Mouse (Mus musculus): ENCODE data around the gene Acot2. TPM values are rescaled to one million over a fixed set of nuclear protein-coding genes. Genes with fewer than 3 reads are reported as not detected.
"Not testable (repeated sequence)": the region's sequence is repeated elsewhere in the genome, so short reads cannot be mapped to it uniquely, and the experiment has no call there.

Acot2 gene
- 10 to 100 TPM; 22.0 to 26.7 TPM for total RNA-seq (2021)
- long read RNA-seq, experiment 1, transcript Acot2-201 (3 exons, 2,196 nt): major isoform, 29 of 32 reads
- long read RNA-seq, experiment 1, partial matches to known transcripts: 3 of 32 reads
- long read RNA-seq, experiment 1, other reads (novel, unspliced or antisense): 0 of 32 reads
- long read RNA-seq, experiment 2, transcript Acot2-201 (3 exons, 2,196 nt): major isoform, 5 of 6 reads
- long read RNA-seq, experiment 2, partial matches to known transcripts: 0 of 6 reads
- long read RNA-seq, experiment 2, other reads (novel, unspliced or antisense): 1 of 6 reads

- DNase-seq: peak; percentile 79 to 81
Measured at GRCm38 (mm10) chr12:83987583-83988441, at the start of gene Acot2. TSS of gene Acot2 (plus strand) at chr12:83987861.

GRCm38 (mm10) chr12:83938592-83938991 is 49.1 kb upstream of the Acot2 start:
- DNase-seq: not testable (repeated sequence)

- DNase-seq: no peak
Measured at GRCm38 (mm10) chr12:83939332-83939731, 48.3 kb upstream of the Acot2 start.

GRCm38 (mm10) chr12:83940031-83940430 is 47.6 kb upstream of the Acot2 start:
- no peak for DNase-seq

GRCm38 (mm10) chr12:83941938-83942337 is 45.7 kb upstream of the Acot2 start:
- DNase-seq: no peak

- no peak for DNase-seq
Measured at GRCm38 (mm10) chr12:83947260-83947811, 40.3 kb upstream of the Acot2 start.

GRCm38 (mm10) chr12:83949043-83949442 is 38.6 kb upstream of the Acot2 start:
- DNase-seq: no peak

- DNase-seq: no peak
Measured at GRCm38 (mm10) chr12:83949776-83950492, 37.7 kb upstream of the Acot2 start.

- DNase-seq: peak; percentile 92 to 93
Measured at GRCm38 (mm10) chr12:83950493-83950839, 37.2 kb upstream of the Acot2 start, which contains the start of gene Riox1. TSS of gene Riox1 (plus strand) at chr12:83950608.

GRCm38 (mm10) chr12:83950840-83951701 is 36.6 kb upstream of the Acot2 start:
- DNase-seq: peak; percentile 54 to 56

GRCm38 (mm10) chr12:83951711-83952575 is 35.7 kb upstream of the Acot2 start:
- no peak for DNase-seq

GRCm38 (mm10) chr12:83958278-83958677 is 29.4 kb upstream of the Acot2 start:
- no peak for DNase-seq

GRCm38 (mm10) chr12:83965235-83965634 is 22.4 kb upstream of the Acot2 start:
- DNase-seq: no peak

- DNase-seq: peak in 1 of 2 experiments; percentile 62
Measured at GRCm38 (mm10) chr12:83972117-83972516, 15.5 kb upstream of the Acot2 start.

- DNase-seq: no peak
Measured at GRCm38 (mm10) chr12:83978862-83979261, 8.8 kb upstream of the Acot2 start.

- DNase-seq: no peak
Measured at GRCm38 (mm10) chr12:83981615-83982014, 6.0 kb upstream of the Acot2 start.

GRCm38 (mm10) chr12:83984752-83985151 is 2.9 kb upstream of the Acot2 start, which contains the start of gene Heatr4:
TSS of gene Heatr4 (minus strand) at chr12:83984852.
- no peak for DNase-seq

- no peak for DNase-seq
Measured at GRCm38 (mm10) chr12:83987242-83987582, 449 bp upstream of the Acot2 start.

GRCm38 (mm10) chr12:83988483-83988882 is 822 bp downstream of the Acot2 start:
- DNase-seq: no peak

GRCm38 (mm10) chr12:83989378-83989777 is 1.7 kb downstream of the Acot2 start:
- no peak for DNase-seq
